Mouse (Mus musculus) liver, postnatal 0 days (tissue): Measurements from ENCODE around the gene Usp17la.

ENCODE experiments used
- CTCF ChIP-seq: sonication (generic); IDR thresholded peaks from 2 replicates; pipeline ENCODE4 v1.5.1; 2016; ENCODE audit warnings: antibody characterized with exemption, low read depth
- EP300 ChIP-seq: IDR thresholded peaks from 2 replicates; pipeline ENCODE4 v1.6.1; 2016; ENCODE audit warnings: antibody characterized with exemption, low read depth, mild to moderate bottlenecking

- TF ChIP-seq CTCF: no peak
- TF ChIP-seq EP300: no peak
These were observed 39.0 kb downstream of the Usp17la start, which contains the start of gene Olfr666 for GRCm38 (mm10) chr7:104895852-104896251.
